Mouse (Mus musculus) intestine, embryonic 15.5 days (tissue): ENCODE measurements around the gene Trim34a. TPM values are rescaled to one million over a fixed set of nuclear protein-coding genes. Genes with fewer than 3 reads are reported as not detected.
"Not testable (repeated sequence)": the region's sequence is repeated elsewhere in the genome, so short reads cannot be mapped to it uniquely, and the experiment has no call there.

Source experiments
- ATAC-seq: fragments of 200-750 bp; cut with Nextera tagmentation; 2 replicates; pipeline ENCODE4 v1.8.0; 2017; ENCODE audit warnings: moderate TSS enrichment, moderate library complexity
- H3K27ac ChIP-seq: fragments of 300-500 bp; sonication (generic); 2 replicates; pipeline ENCODE4 v1.5.1; 2015; ENCODE audit warnings: mild to moderate bottlenecking, inconsistent platforms
- H3K27me3 ChIP-seq: fragments of 300-500 bp; sonication (generic); replicated peaks from 2 replicates; pipeline ENCODE4 v1.6.1; 2015; ENCODE audit warnings: inconsistent platforms
- H3K36me3 ChIP-seq: fragments of 300-500 bp; sonication (generic); 2 replicates; pipeline ENCODE4 v1.6.1; 2015; ENCODE audit warnings: inconsistent platforms
- H3K4me1 ChIP-seq: fragments of 300-500 bp; sonication (generic); replicated peaks from 2 replicates; pipeline ENCODE4 v1.6.1; 2015; ENCODE audit warnings: inconsistent platforms
- H3K4me2 ChIP-seq: fragments of 300-500 bp; sonication (generic); replicated peaks from 2 replicates; pipeline ENCODE4 v1.6.1; 2015; ENCODE audit warnings: mild to moderate bottlenecking, inconsistent platforms
- H3K4me3 ChIP-seq: fragments of 300-500 bp; sonication (generic); replicated peaks from 2 replicates; pipeline ENCODE4 v1.5.1; 2015; ENCODE audit warnings: inconsistent platforms
- H3K9ac ChIP-seq: fragments of 300-500 bp; sonication (generic); 2 replicates; pipeline ENCODE4 v1.6.1; 2015; ENCODE audit warnings: inconsistent platforms
- H3K9me3 ChIP-seq: fragments of 300-500 bp; sonication (generic); 2 replicates; pipeline ENCODE4 v1.6.1; 2016; ENCODE audit warnings: inconsistent platforms
- WGBS: fragments of 180-500 bp; shearing (Covaris S2); methylation state at CpG from one replicate; pipeline ENCODE4 v1.1.7; 2015; 5-methylcytosine and 5-hydroxymethylcytosine counted together
- polyA plus RNA-seq: library from polyadenylated mRNA; unstranded; fragments of >200 nt; fragmentation: Nextera tagmentation; extraction: Ambion mirVana; gene quantifications from 2 replicates; pipeline ENCODE4 v1.2.1, GENCODE M21; 2015

Trim34a gene
- 1.6 and 2.2 TPM in 2 replicates for polyA plus RNA-seq

GRCm38 (mm10) chr7:104244287-104245181 is at the start of gene Trim34a:
Trim34a (plus strand) TSS chr7:104244457.
- peak; percentile 97 for ATAC-seq
- H3K36me3 ChIP-seq, result no peaks in the 10 kb centered on the region
- H3K4me2 ChIP-seq, result peak within 1 kb of the TSS; percentile 56
- peak within 1 kb of the TSS; percentile 55; the same call in 1 of the 2 replicates for H3K27ac ChIP-seq
- H3K4me3 ChIP-seq, result peak within 1 kb of the TSS; percentile 46
- WGBS, result 6% methylated on average over 13 of the region's 13 CpGs
- H3K9me3 ChIP-seq, result no peaks in the 10 kb centered on the region
- H3K4me1 ChIP-seq, result no peaks in the 10 kb centered on the region
- H3K27me3 ChIP-seq, result no peaks in the 10 kb centered on the region
- peak within 1 kb of the TSS; percentile 56 for H3K9ac ChIP-seq

DNA sequence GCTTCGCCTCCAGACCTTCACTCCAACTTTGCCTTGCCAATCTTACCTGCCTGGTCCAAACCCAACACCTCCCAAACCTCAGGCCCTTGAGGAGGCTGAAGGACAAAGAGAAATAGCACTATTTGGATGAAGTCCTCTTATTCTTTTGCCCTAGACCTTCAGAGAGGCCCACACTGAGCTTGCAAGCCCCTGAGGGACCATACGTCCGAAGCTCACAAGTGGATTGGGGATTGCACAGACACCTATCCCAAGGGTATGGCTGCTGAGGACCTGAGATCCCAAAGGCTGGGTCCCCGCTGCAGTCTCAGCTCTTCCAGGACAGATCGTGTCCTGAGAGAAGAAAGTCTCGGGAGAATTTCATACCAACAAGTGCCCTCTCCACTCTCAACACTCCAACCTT is 48.4 kb upstream of the Trim34a start, which contains the start of gene Olfr649:
Gene Olfr649, minus strand, starts transcription at position 101 of the 400 bp plus-strand sequence.
- 84% methylated on average over 6 of the region's 6 CpGs for WGBS
- Histone ChIP-seq H3K36me3 (no peaks in the 10 kb centered on the region), H3K27me3 (no peaks in the 10 kb centered on the region), H3K9me3 (no peaks in the 10 kb centered on the region), H3K4me1 (no peaks in the 10 kb centered on the region), H3K9ac (no peak within 1 kb of the TSS), H3K27ac (no peak within 1 kb of the TSS), H3K4me2 (no peak within 1 kb of the TSS), H3K4me3 (no peak within 1 kb of the TSS)
- ATAC-seq, result no peak

DNA sequence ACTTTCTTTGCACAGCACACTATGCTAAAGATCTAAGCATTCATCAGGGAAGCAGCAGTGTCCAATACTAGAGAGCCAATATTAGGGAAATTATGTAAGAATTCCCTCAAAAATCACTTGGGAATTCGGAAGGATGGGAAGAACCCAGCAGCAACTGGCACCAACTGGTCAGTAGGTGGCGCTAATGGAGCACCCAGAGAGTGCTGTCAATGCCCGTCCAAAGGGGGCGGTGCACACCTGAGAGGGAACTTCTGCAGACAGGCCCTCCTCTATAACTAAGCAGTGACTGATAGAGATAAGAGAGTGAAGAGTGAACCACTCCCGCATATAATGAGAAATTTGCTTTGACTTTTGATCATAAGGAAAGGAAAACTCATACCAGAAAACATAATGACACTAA is 44.4 kb upstream of the Trim34a start:
- Histone ChIP-seq H3K4me1 (no peaks in the 10 kb centered on the region), H3K27me3 (no peaks in the 10 kb centered on the region), H3K9me3 (no peaks in the 10 kb centered on the region), H3K4me2 (no peak overlapping the region), H3K9ac (no peak overlapping the region), H3K27ac (no peak overlapping the region), H3K4me3 (no peak overlapping the region), H3K36me3 (no peaks in the 10 kb centered on the region)
- 4% methylated on average over 5 of the region's 5 CpGs for WGBS
- peak; percentile 86 for ATAC-seq

DNA sequence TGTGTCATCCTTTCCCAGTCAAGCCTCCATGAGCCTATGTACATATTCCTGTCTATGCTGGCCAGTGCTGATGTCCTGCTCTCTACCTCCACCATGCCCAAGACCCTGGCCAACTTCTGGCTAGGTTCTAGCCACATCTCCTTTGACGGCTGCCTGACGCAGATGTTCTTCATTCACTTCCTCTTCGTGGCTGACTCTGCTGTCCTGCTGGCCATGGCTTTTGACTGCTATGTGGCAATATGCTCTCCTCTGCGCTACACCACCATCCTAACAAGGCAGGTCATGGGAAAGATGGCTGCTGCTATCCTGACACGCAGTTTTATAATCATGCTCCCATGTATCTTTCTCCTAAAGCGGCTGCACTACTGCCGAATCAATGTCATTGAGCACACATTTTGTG is 38.1 kb upstream of the Trim34a start:
- ATAC-seq, result no peak
- Histone ChIP-seq H3K4me2 (no peak overlapping the region), H3K36me3 (no peaks in the 10 kb centered on the region), H3K4me3 (no peak overlapping the region), H3K4me1 (no peaks in the 10 kb centered on the region), H3K9ac (no peak overlapping the region), H3K9me3 (no peaks in the 10 kb centered on the region), H3K27me3 (no peaks in the 10 kb centered on the region), H3K27ac (no peak overlapping the region)
- WGBS, result 88% methylated on average over 7 of the region's 7 CpGs

- 28% methylated on average over 1 of the region's 1 CpGs for WGBS
- Histone ChIP-seq H3K9ac (no peak overlapping the region), H3K27me3 (no peaks in the 10 kb centered on the region), H3K4me2 (no peak overlapping the region), H3K4me1 (no peaks in the 10 kb centered on the region), H3K27ac (no peak overlapping the region), H3K36me3 (no peaks in the 10 kb centered on the region), H3K9me3 (no peaks in the 10 kb centered on the region), H3K4me3 (no peak overlapping the region)
- ATAC-seq, result no peak
Observed at GRCm38 (mm10) chr7:104216011-104216535, 28.2 kb upstream of the Trim34a start.

- H3K36me3 ChIP-seq, result no peaks in the 10 kb centered on the region
- no peaks in the 10 kb centered on the region for H3K27me3 ChIP-seq
- H3K9me3 ChIP-seq, result no peaks in the 10 kb centered on the region
- no peak overlapping the region for H3K27ac ChIP-seq
- H3K9ac ChIP-seq, result no peak overlapping the region
- H3K4me1 ChIP-seq, result no peaks in the 10 kb centered on the region
- H3K4me2 ChIP-seq, result no peak overlapping the region
- peak; percentile 36 for ATAC-seq
- no peak overlapping the region for H3K4me3 ChIP-seq
- 82% methylated on average over 2 of the region's 2 CpGs for WGBS
Observed at GRCm38 (mm10) chr7:104217881-104218280, 26.4 kb upstream of the Trim34a start.

- Histone ChIP-seq H3K36me3 (no peaks in the 10 kb centered on the region), H3K9ac (peak within 1 kb of the TSS; percentile 32; the same call in 1 of the 2 replicates), H3K27me3 (no peaks in the 10 kb centered on the region), H3K4me1 (no peaks in the 10 kb centered on the region), H3K4me2 (peak within 1 kb of the TSS; percentile 73), H3K27ac (no peak within 1 kb of the TSS), H3K4me3 (peak within 1 kb of the TSS; percentile 37), H3K9me3 (no peaks in the 10 kb centered on the region)
- WGBS, result 4% methylated on average over 37 of the region's 37 CpGs
- peak; percentile 87 for ATAC-seq
Observed at GRCm38 (mm10) chr7:104218701-104219569, 25.3 kb upstream of the Trim34a start, which contains the start of gene Trim6. Trim6 (plus strand) TSS chr7:104218793.

DNA sequence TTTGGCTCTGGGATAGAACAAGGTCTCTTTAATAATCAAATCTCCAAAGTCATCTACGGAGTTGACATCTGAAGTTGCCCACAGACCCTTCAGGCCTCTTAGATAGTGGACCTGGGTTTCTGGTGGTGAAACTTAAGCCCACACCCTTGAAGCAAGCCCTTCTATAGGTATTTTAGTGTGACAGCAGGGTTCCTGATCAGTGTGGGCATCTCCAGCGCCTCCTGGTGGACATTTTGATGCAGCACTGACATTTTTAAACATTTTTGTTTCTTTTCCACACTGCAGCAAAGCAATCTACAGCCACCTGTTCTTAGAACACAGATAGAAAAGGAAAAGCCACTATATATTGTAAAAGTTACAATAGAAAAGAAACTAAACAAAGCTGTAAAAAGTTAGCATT is 13.1 kb upstream of the Trim34a start:
- no peak overlapping the region for H3K27ac ChIP-seq
- H3K4me2 ChIP-seq, result no peak overlapping the region
- WGBS, result 37% methylated on average over 2 of the region's 2 CpGs
- no peaks in the 10 kb centered on the region for H3K36me3 ChIP-seq
- no peak overlapping the region for H3K9ac ChIP-seq
- H3K9me3 ChIP-seq, result no peaks in the 10 kb centered on the region
- no peak overlapping the region for H3K4me3 ChIP-seq
- no peak for ATAC-seq
- H3K27me3 ChIP-seq, result no peaks in the 10 kb centered on the region
- H3K4me1 ChIP-seq, result no peaks in the 10 kb centered on the region

DNA sequence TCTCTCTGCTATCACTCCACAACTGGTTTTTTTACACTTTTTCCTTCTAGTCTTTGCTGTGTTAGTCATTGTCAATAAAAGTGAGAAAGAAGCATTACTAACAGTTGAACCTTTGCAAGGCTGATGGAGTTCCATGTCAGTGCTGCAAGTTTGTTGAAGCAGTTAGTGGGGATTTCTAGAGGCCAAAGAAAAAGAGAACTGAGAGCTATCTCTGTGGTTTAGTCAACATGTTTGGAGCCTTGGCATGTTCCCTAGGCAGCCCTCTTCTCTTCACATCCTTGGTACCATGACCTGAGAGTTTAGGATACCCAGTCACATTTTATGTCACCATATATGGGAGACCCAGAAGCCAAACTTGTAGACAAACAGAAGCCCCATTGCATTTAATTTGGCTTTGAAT is 3.4 kb upstream of the Trim34a start:
- Histone ChIP-seq H3K9ac (no peak overlapping the region), H3K27me3 (no peaks in the 10 kb centered on the region), H3K4me3 (no peak overlapping the region), H3K9me3 (no peaks in the 10 kb centered on the region), H3K4me1 (no peaks in the 10 kb centered on the region), H3K36me3 (no peaks in the 10 kb centered on the region), H3K27ac (no peak overlapping the region), H3K4me2 (no peak overlapping the region)
- no peak for ATAC-seq

- Histone ChIP-seq H3K27me3 (no peaks in the 10 kb centered on the region), H3K4me1 (no peaks in the 10 kb centered on the region), H3K27ac (no peak overlapping the region), H3K9ac (no peak overlapping the region), H3K36me3 (no peaks in the 10 kb centered on the region), H3K4me3 (no peak overlapping the region), H3K4me2 (peak overlapping the region; percentile 56), H3K9me3 (no peaks in the 10 kb centered on the region)
- peak; percentile 39; the same call in 1 of the 2 replicates for ATAC-seq
- 60% methylated on average over 1 of the region's 1 CpGs for WGBS
Observed at GRCm38 (mm10) chr7:104243616-104244015, 641 bp upstream of the Trim34a start.

GRCm38 (mm10) chr7:104260380-104260779 is 16.1 kb downstream of the Trim34a start:
- H3K27me3 ChIP-seq, H3K36me3 ChIP-seq: not testable (repeated sequence)
- 80% methylated on average over 4 of the region's 4 CpGs for WGBS

GRCm38 (mm10) chr7:104265335-104265734 is 21.1 kb downstream of the Trim34a start:
- not testable (repeated sequence) for ATAC-seq, H3K4me3 ChIP-seq, H3K4me2 ChIP-seq, H3K27ac ChIP-seq, H3K27me3 ChIP-seq, H3K9ac ChIP-seq, H3K9me3 ChIP-seq, H3K4me1 ChIP-seq, H3K36me3 ChIP-seq
- 83% methylated on average over 5 of the region's 5 CpGs for WGBS

More at GRCm38 (mm10) chr7:104260380-104260779, 16.1 kb downstream of the Trim34a start:
- H3K9ac ChIP-seq, H3K27ac ChIP-seq, H3K4me1 ChIP-seq, H3K4me3 ChIP-seq, H3K4me2 ChIP-seq, H3K9me3 ChIP-seq, ATAC-seq: not testable (repeated sequence)
